Mouse (Mus musculus): ENCODE measurements around the gene Zfp961. TPM values are rescaled to one million over a fixed set of nuclear protein-coding genes. Genes with fewer than 3 reads are reported as not detected.

The Zfp961 gene
- polyA plus RNA-seq, 1 experiment from 2014 or later = 19.5 TPM

Other genes starting within 250 kb of the Zfp961 start
- 1.6 and 2.9 TPM in 2 replicates for gene B3gnt3, start 249.2 kb upstream of the Zfp961 start, polyA plus RNA-seq (2016; fragmentation: Nextera tagmentation; extraction: Ambion mirVana)
- gene Fcho1, start 225.3 kb upstream of the Zfp961 start, polyA plus RNA-seq (2016; fragmentation: Nextera tagmentation; extraction: Ambion mirVana) = 2.0 and 3.1 TPM in 2 replicates
- 5.1 and 5.2 TPM in 2 replicates for gene Zfp709, start 69.0 kb upstream of the Zfp961 start, polyA plus RNA-seq (2016; fragmentation: Nextera tagmentation; extraction: Ambion mirVana)
- gene Zfp882, start 42.4 kb upstream of the Zfp961 start, polyA plus RNA-seq (2016; fragmentation: Nextera tagmentation; extraction: Ambion mirVana) = 2.5 and 3.6 TPM in 2 replicates
- 29.4 and 31.3 TPM in 2 replicates for gene Zfp617, start 42.4 kb upstream of the Zfp961 start, polyA plus RNA-seq (2016; fragmentation: Nextera tagmentation; extraction: Ambion mirVana)
- not detected in 2 replicates for gene Cyp4f18, start 58.6 kb downstream of the Zfp961 start, polyA plus RNA-seq (2016; fragmentation: Nextera tagmentation; extraction: Ambion mirVana)
- not detected in 2 replicates for gene Olfr372, start 90.2 kb downstream of the Zfp961 start, polyA plus RNA-seq (2016; fragmentation: Nextera tagmentation; extraction: Ambion mirVana)
- 0.06 TPM in 1 of 2 replicates, not detected in the other for gene Olfr373, start 132.1 kb downstream of the Zfp961 start, polyA plus RNA-seq (2016; fragmentation: Nextera tagmentation; extraction: Ambion mirVana)
- not detected in 2 replicates for gene Olfr374, start 156.0 kb downstream of the Zfp961 start, polyA plus RNA-seq (2016; fragmentation: Nextera tagmentation; extraction: Ambion mirVana)
- 447 and 556 TPM in 2 replicates for gene Tpm4, start 183.9 kb downstream of the Zfp961 start, polyA plus RNA-seq (2016; fragmentation: Nextera tagmentation; extraction: Ambion mirVana)
- gene Rab8a, start 210.2 kb downstream of the Zfp961 start, polyA plus RNA-seq (2016; fragmentation: Nextera tagmentation; extraction: Ambion mirVana) = 89.0 and 104 TPM in 2 replicates
- 0.13 TPM in 1 of 2 replicates, not detected in the other for gene Hsh2d, start 238.6 kb downstream of the Zfp961 start, polyA plus RNA-seq (2016; fragmentation: Nextera tagmentation; extraction: Ambion mirVana)

All from heart, embryonic 10.5 days (tissue).